Mouse (Mus musculus) olfactory bulb, adult 2 months (tissue): Measurements from ENCODE around the gene Lgals2.

Experiments used
- CTCF ChIP-seq: fragments of 200-500 bp; IDR thresholded peaks from 2 replicates; pipeline ENCODE4 v1.5.1; 2012; ENCODE audit warnings: low read depth, mild to moderate bottlenecking, low read length, moderate library complexity; ENCODE audit not compliant: insufficient read depth
- POLR2A ChIP-seq: fragments of 200-500 bp; IDR thresholded peaks from 2 replicates; pipeline ENCODE4 v1.6.1; 2012; ENCODE audit warnings: mild to moderate bottlenecking, low read depth, low read length, moderate library complexity; ENCODE audit not compliant: insufficient read depth

DNA sequence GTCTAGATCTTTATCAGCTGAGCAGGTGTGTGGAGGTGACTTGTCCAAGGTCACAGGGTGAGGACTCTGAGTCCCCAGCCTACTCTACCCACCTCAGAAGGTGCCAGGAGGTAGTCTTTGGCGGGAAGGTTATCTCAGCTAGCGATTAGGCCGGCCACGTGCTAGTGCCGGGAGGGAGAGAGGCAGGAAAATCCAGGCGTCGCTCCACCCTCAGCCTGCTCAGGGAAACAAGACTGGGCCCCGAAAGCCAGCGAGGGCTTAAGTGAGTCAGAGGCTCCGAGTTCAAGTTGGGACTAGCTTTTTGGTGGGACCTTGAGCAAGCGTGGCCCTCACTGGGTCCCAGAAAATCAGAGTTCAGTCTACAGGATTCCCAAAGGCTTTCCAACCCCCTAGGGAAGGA, 10.0 kb downstream of the Lgals2 start:
- no peak for TF ChIP-seq CTCF
- no peak for TF ChIP-seq POLR2A
